Mouse (Mus musculus) gastrocnemius, postnatal 14 days (tissue): Measurements from ENCODE around the gene Pcbp1. TPM values are rescaled to one million over a fixed set of nuclear protein-coding genes. Genes with fewer than 3 reads are reported as not detected.

Source experiments
- DNase-seq: peaks from one replicate; pipeline ENCODE4 v3.0.0; 2021; ENCODE audit warnings: mixed read lengths
- intact Hi-C: fragments of 180-260 bp; cut with DNase I; formaldehyde crosslinking; loops from one replicate; pipeline ENCODE4 v1.15.1; 2025; ENCODE audit warnings: low total_unique reads
- total RNA-seq, 2 experiments: library from RNA; stranded (reverse); gene quantifications; 2 replicates each; pipeline ENCODE4 v1.2.3; 2021

Pcbp1 gene
- total RNA-seq, 2 experiments from 2014 or later: 128 to 164 TPM

GRCm38 (mm10) chr6:86526961-86527740 lies 1.0 kb upstream of the Pcbp1 start:
- peak; percentile 81 for DNase-seq
- intact Hi-C loops: loop anchor here (5.0 kb wide), 1 partner anchor 55 kb away; no protein-coding TSS in a partner anchor

- intact Hi-C loops: loop anchor here (5.0 kb wide), 1 partner anchor 53 kb away; no protein-coding TSS in a partner anchor
- DNase-seq: no peak
These were observed 482 bp downstream of the Pcbp1 start for GRCm38 (mm10) chr6:86525646-86526031.

- intact Hi-C loops: loop anchor here (5.0 kb wide), 2 partner anchors 38 to 53 kb away; no protein-coding TSS in a partner anchor
- DNase-seq: peak; percentile 29
These were observed 1.1 kb downstream of the Pcbp1 start for GRCm38 (mm10) chr6:86524879-86525645.

GRCm38 (mm10) chr6:86523755-86524434 lies 2.2 kb downstream of the Pcbp1 start:
- intact Hi-C loops: loop anchor here (5.0 kb wide), 1 partner anchor 37 kb away; no protein-coding TSS in a partner anchor
- peak; percentile 11 for DNase-seq

GRCm38 (mm10) chr6:86523242-86523754 lies 2.8 kb downstream of the Pcbp1 start:
- intact Hi-C loops: loop anchor here (5.0 kb wide), 1 partner anchor 36 kb away; no protein-coding TSS in a partner anchor
- DNase-seq: no peak

GRCm38 (mm10) chr6:86522001-86522911 lies 3.9 kb downstream of the Pcbp1 start:
- no peak for DNase-seq
- intact Hi-C loops: loop anchor here (5.0 kb wide), 1 partner anchor 35 kb away; no protein-coding TSS in a partner anchor

GRCm38 (mm10) chr6:86519767-86520345 lies 6.3 kb downstream of the Pcbp1 start:
- DNase-seq: no peak
- intact Hi-C loops: loop anchor here (5.0 kb wide), 1 partner anchor 33 kb away; no protein-coding TSS in a partner anchor

- no peak for DNase-seq
- intact Hi-C loops: no loop called here
These were observed 10.1 kb downstream of the Pcbp1 start for GRCm38 (mm10) chr6:86516021-86516420.

- DNase-seq: no peak
These were observed 12.8 kb downstream of the Pcbp1 start for GRCm38 (mm10) chr6:86513296-86513695.

GRCm38 (mm10) chr6:86510979-86511378 lies 15.1 kb downstream of the Pcbp1 start:
- DNase-seq: no peak
- intact Hi-C loops: no loop called here

More at GRCm38 (mm10) chr6:86513296-86513695, 12.8 kb downstream of the Pcbp1 start:
- intact Hi-C loops: no loop called here

GRCm38 (mm10) chr6:86509866-86510200 lies 16.3 kb downstream of the Pcbp1 start:
- DNase-seq: no peak
- intact Hi-C loops: no loop called here

- intact Hi-C loops: no loop called here
- DNase-seq: no peak
These were observed 16.8 kb downstream of the Pcbp1 start for GRCm38 (mm10) chr6:86509194-86509865.

- intact Hi-C loops: no loop called here
- DNase-seq: no peak
These were observed 17.4 kb downstream of the Pcbp1 start for GRCm38 (mm10) chr6:86508736-86509135.

- no peak for DNase-seq
- intact Hi-C loops: no loop called here
These were observed 19.0 kb downstream of the Pcbp1 start for GRCm38 (mm10) chr6:86507116-86507515.

GRCm38 (mm10) chr6:86506309-86506708 lies 19.8 kb downstream of the Pcbp1 start:
- intact Hi-C loops: no loop called here
- no peak for DNase-seq

- no peak for DNase-seq
- intact Hi-C loops: no loop called here
These were observed 20.4 kb downstream of the Pcbp1 start for GRCm38 (mm10) chr6:86505671-86506070.

GRCm38 (mm10) chr6:86503513-86503912 lies 22.6 kb downstream of the Pcbp1 start:
- intact Hi-C loops: no loop called here
- DNase-seq: no peak
